Mouse (Mus musculus): ENCODE measurements at regions not wholly inside any gene's neighbourhood (a gene's known extent, or its start where the extent isn't known, plus 50 kb on each side); places are given as distances from the start of the nearest gene placed in this dataset.

- 74% methylated on average over 4 of the region's 4 CpGs for WGBS
- ATAC-seq (replicated peaks; ENCODE audit: extremely low read depth, insufficient read depth, low FRiP score), result no peak
Observed at GRCm38 (mm10) chr8:10785801-10786200, 222.5 kb downstream of the Irs2 start.

GRCm38 (mm10) chr8:10785311-10785710 lies 222.9 kb downstream of the Irs2 start:
- 88% methylated on average over 4 of the region's 4 CpGs for WGBS
- no peak for ATAC-seq (replicated peaks; ENCODE audit: extremely low read depth, insufficient read depth, low FRiP score)
- Histone ChIP-seq H3K4me2 (ENCODE audit: low read depth, low read length) (no peak overlapping the region), H3K27ac (ENCODE audit: low read length) (no peak overlapping the region), H3K9ac (ENCODE audit: low read length) (no peak overlapping the region), H3K4me1 (ENCODE audit: control insufficient read depth, insufficient read depth, low read length) (no peaks in the 10 kb centered on the region), H3K9me3 (replicated peaks; ENCODE audit: control insufficient read depth, low read length) (no peaks in the 10 kb centered on the region), H3K4me3 (ENCODE audit: low read length) (no peak overlapping the region), H3K27me3 (ENCODE audit: control insufficient read depth, insufficient read depth, low read length) (no peaks in the 10 kb centered on the region), H3K36me3 (ENCODE audit: control insufficient read depth, insufficient read depth) (no peaks in the 10 kb centered on the region)

More at GRCm38 (mm10) chr8:10785801-10786200, 222.5 kb downstream of the Irs2 start:
- Histone ChIP-seq H3K4me2 (ENCODE audit: low read depth, low read length) (no peak overlapping the region), H3K9ac (ENCODE audit: low read length) (no peak overlapping the region), H3K27me3 (ENCODE audit: control insufficient read depth, insufficient read depth, low read length) (no peaks in the 10 kb centered on the region), H3K4me1 (ENCODE audit: control insufficient read depth, insufficient read depth, low read length) (no peaks in the 10 kb centered on the region), H3K27ac (ENCODE audit: low read length) (no peak overlapping the region), H3K4me3 (ENCODE audit: low read length) (no peak overlapping the region), H3K36me3 (ENCODE audit: control insufficient read depth, insufficient read depth) (no peaks in the 10 kb centered on the region), H3K9me3 (replicated peaks; ENCODE audit: control insufficient read depth, low read length) (no peaks in the 10 kb centered on the region)

- Histone ChIP-seq H3K27me3 (ENCODE audit: control insufficient read depth, insufficient read depth, low read length) (no peaks in the 10 kb centered on the region), H3K4me1 (ENCODE audit: control insufficient read depth, insufficient read depth, low read length) (no peaks in the 10 kb centered on the region), H3K27ac (ENCODE audit: low read length) (no peak overlapping the region), H3K9me3 (replicated peaks; ENCODE audit: control insufficient read depth, low read length) (no peaks in the 10 kb centered on the region), H3K9ac (ENCODE audit: low read length) (no peak overlapping the region), H3K4me3 (ENCODE audit: low read length) (no peak overlapping the region), H3K36me3 (ENCODE audit: control insufficient read depth, insufficient read depth) (no peaks in the 10 kb centered on the region), H3K4me2 (ENCODE audit: low read depth, low read length) (no peak overlapping the region)
- ATAC-seq (replicated peaks; ENCODE audit: extremely low read depth, insufficient read depth, low FRiP score), result no peak
- 41% methylated on average over 1 of the region's 1 CpGs for WGBS
Observed at GRCm38 (mm10) chr8:10784481-10784880, 223.8 kb downstream of the Irs2 start.

- Histone ChIP-seq H3K4me2 (ENCODE audit: low read depth, low read length) (no peak overlapping the region), H3K9ac (ENCODE audit: low read length) (no peak overlapping the region), H3K36me3 (ENCODE audit: control insufficient read depth, insufficient read depth) (no peaks in the 10 kb centered on the region), H3K27me3 (ENCODE audit: control insufficient read depth, insufficient read depth, low read length) (no peaks in the 10 kb centered on the region), H3K4me1 (ENCODE audit: control insufficient read depth, insufficient read depth, low read length) (no peaks in the 10 kb centered on the region), H3K27ac (ENCODE audit: low read length) (no peak overlapping the region), H3K4me3 (ENCODE audit: low read length) (no peak overlapping the region), H3K9me3 (replicated peaks; ENCODE audit: control insufficient read depth, low read length) (no peaks in the 10 kb centered on the region; the same call in 1 of the 2 replicates)
- WGBS, result 88% methylated on average over 6 of the region's 6 CpGs
- no peak for ATAC-seq (replicated peaks; ENCODE audit: extremely low read depth, insufficient read depth, low FRiP score)
Observed at GRCm38 (mm10) chr8:10781860-10782259, 226.4 kb downstream of the Irs2 start.

GRCm38 (mm10) chr8:10779636-10780035 lies 228.6 kb downstream of the Irs2 start:
- Histone ChIP-seq H3K36me3 (ENCODE audit: control insufficient read depth, insufficient read depth) (no peaks in the 10 kb centered on the region), H3K4me2 (ENCODE audit: low read depth, low read length) (no peak overlapping the region)
- WGBS, result 81% methylated on average over 7 of the region's 7 CpGs

GRCm38 (mm10) chr8:10775202-10776010 lies 232.9 kb downstream of the Irs2 start:
- Histone ChIP-seq H3K9me3 (replicated peaks; ENCODE audit: control insufficient read depth, low read length) (no peaks in the 10 kb centered on the region; the same call in 1 of the 2 replicates), H3K4me1 (ENCODE audit: control insufficient read depth, insufficient read depth, low read length) (no peaks in the 10 kb centered on the region), H3K27me3 (ENCODE audit: control insufficient read depth, insufficient read depth, low read length) (no peaks in the 10 kb centered on the region), H3K27ac (ENCODE audit: low read length) (no peak overlapping the region), H3K9ac (ENCODE audit: low read length) (no peak overlapping the region), H3K36me3 (ENCODE audit: control insufficient read depth, insufficient read depth) (no peaks in the 10 kb centered on the region), H3K4me3 (ENCODE audit: low read length) (no peak overlapping the region), H3K4me2 (ENCODE audit: low read depth, low read length) (no peak overlapping the region)
- no peak for ATAC-seq (replicated peaks; ENCODE audit: extremely low read depth, insufficient read depth, low FRiP score)
- 73% methylated on average over 8 of the region's 8 CpGs for WGBS

More at GRCm38 (mm10) chr8:10779636-10780035, 228.6 kb downstream of the Irs2 start:
- Histone ChIP-seq H3K9me3 (replicated peaks; ENCODE audit: control insufficient read depth, low read length) (no peaks in the 10 kb centered on the region; the same call in 1 of the 2 replicates), H3K4me3 (ENCODE audit: low read length) (no peak overlapping the region), H3K27ac (ENCODE audit: low read length) (no peak overlapping the region), H3K27me3 (ENCODE audit: control insufficient read depth, insufficient read depth, low read length) (no peaks in the 10 kb centered on the region), H3K9ac (ENCODE audit: low read length) (no peak overlapping the region), H3K4me1 (ENCODE audit: control insufficient read depth, insufficient read depth, low read length) (no peaks in the 10 kb centered on the region)
- ATAC-seq (replicated peaks; ENCODE audit: extremely low read depth, insufficient read depth, low FRiP score), result no peak

GRCm38 (mm10) chr8:10774778-10775177 lies 233.5 kb downstream of the Irs2 start:
- Histone ChIP-seq H3K4me1 (ENCODE audit: control insufficient read depth, insufficient read depth, low read length) (no peaks in the 10 kb centered on the region), H3K27ac (ENCODE audit: low read length) (no peak overlapping the region), H3K27me3 (ENCODE audit: control insufficient read depth, insufficient read depth, low read length) (no peaks in the 10 kb centered on the region), H3K4me2 (ENCODE audit: low read depth, low read length) (no peak overlapping the region), H3K9me3 (replicated peaks; ENCODE audit: control insufficient read depth, low read length) (no peaks in the 10 kb centered on the region; the same call in 1 of the 2 replicates), H3K4me3 (ENCODE audit: low read length) (no peak overlapping the region), H3K9ac (ENCODE audit: low read length) (no peak overlapping the region), H3K36me3 (ENCODE audit: control insufficient read depth, insufficient read depth) (no peaks in the 10 kb centered on the region)
- no peak for ATAC-seq (replicated peaks; ENCODE audit: extremely low read depth, insufficient read depth, low FRiP score)
- WGBS, result 84% methylated on average over 3 of the region's 3 CpGs

GRCm38 (mm10) chr8:10768181-10768580 lies 240.1 kb downstream of the Irs2 start:
- Histone ChIP-seq H3K36me3 (ENCODE audit: control insufficient read depth, insufficient read depth) (no peaks in the 10 kb centered on the region), H3K27ac (ENCODE audit: low read length) (no peak overlapping the region), H3K4me2 (ENCODE audit: low read depth, low read length) (no peak overlapping the region), H3K4me1 (ENCODE audit: control insufficient read depth, insufficient read depth, low read length) (no peaks in the 10 kb centered on the region), H3K4me3 (ENCODE audit: low read length) (no peak overlapping the region), H3K9me3 (replicated peaks; ENCODE audit: control insufficient read depth, low read length) (no peaks in the 10 kb centered on the region), H3K27me3 (ENCODE audit: control insufficient read depth, insufficient read depth, low read length) (no peaks in the 10 kb centered on the region), H3K9ac (ENCODE audit: low read length) (no peak overlapping the region)
- WGBS, result 82% methylated on average over 4 of the region's 4 CpGs
- no peak for ATAC-seq (replicated peaks; ENCODE audit: extremely low read depth, insufficient read depth, low FRiP score)

GRCm38 (mm10) chr8:10763907-10764306 lies 244.4 kb downstream of the Irs2 start:
- ATAC-seq (replicated peaks; ENCODE audit: extremely low read depth, insufficient read depth, low FRiP score), result no peak
- Histone ChIP-seq H3K36me3 (ENCODE audit: control insufficient read depth, insufficient read depth) (no peaks in the 10 kb centered on the region), H3K27ac (ENCODE audit: low read length) (no peak overlapping the region), H3K9ac (ENCODE audit: low read length) (no peak overlapping the region), H3K27me3 (ENCODE audit: control insufficient read depth, insufficient read depth, low read length) (no peaks in the 10 kb centered on the region), H3K9me3 (replicated peaks; ENCODE audit: control insufficient read depth, low read length) (no peaks in the 10 kb centered on the region), H3K4me2 (ENCODE audit: low read depth, low read length) (no peak overlapping the region), H3K4me3 (ENCODE audit: low read length) (no peak overlapping the region), H3K4me1 (ENCODE audit: control insufficient read depth, insufficient read depth, low read length) (peaks cover 13% of the 10 kb centered on the region)
- WGBS, result 59% methylated on average over 2 of the region's 2 CpGs

Data from heart, embryonic 16.5 days (tissue).